In the genomic region with DNA sequence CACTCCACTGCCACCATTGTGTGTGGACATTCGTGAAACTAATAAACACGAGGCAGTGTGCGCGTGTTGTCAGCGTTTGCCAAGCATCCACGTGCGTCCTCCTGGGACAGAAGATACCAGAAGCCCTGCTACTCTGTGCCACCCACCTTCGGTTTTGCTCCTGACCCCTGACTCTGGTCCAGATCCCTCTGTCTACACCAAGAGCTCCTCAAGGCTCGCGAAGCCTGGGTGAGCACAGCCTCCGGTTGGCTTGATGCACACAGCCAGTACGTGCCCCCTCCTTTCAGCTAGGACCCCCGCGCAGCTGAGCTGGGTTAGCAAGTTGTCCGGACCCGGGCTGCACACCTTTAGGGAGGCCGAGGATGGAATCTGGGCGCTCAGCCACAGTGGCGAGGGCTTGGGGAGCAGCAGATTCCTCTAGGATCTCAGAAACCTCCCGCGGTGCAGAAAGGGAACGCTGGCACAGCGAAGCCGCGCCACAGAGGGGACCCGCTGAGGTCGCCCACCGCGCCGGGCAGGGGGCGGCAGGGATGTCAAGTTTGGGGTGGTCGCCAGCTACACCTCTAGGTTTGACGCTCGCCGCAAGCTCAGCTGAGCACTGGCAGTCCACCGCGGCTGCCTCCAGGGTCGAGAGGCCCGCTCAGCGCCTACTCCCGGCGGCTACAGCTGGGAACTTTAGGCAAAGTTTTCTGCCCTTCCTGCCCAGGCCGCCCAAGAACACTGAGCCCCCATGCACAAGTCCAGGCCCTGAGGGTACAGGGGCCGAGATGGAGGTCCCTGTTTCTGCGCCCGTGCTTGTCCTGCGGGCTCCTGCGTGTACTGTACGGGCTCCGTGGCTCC, we compare ENCODE assay signal across 8 mouse cellular contexts. TPM values are rescaled to one million over a fixed set of nuclear protein-coding genes. Genes with fewer than 3 reads are reported as not detected.
DNase-seq lines count a peak whose midpoint lies in the region; ATAC-seq lines count a peak whose summit lies in the region.

No protein-coding gene starts in this region.

- H3K27ac ChIP-seq in forebrain, embryonic 14.5 days (ENCODE audit: low read depth, low read length) = no peak overlapping the region

- DNase-seq in NIH3T3 (ENCODE audit: low read depth) = peak; percentile 63
- DNase-seq in adrenal gland, postnatal 4 days (ENCODE audit: low spot score in 2 of 2) = peak; percentile 11 to 30
- DNase-seq in forebrain, embryonic 14.5 days (ENCODE audit: low spot score) = peak; percentile 38
- DNase-seq in heart, postnatal 14 days = peak; percentile 64 to 71
- peak; percentile 70 to 80 for DNase-seq in kidney, postnatal 4 days
- DNase-seq in lung, postnatal 4 days = peak; percentile 62 to 68
- DNase-seq in right cerebral cortex, postnatal 10 days (ENCODE audit: low spot score in 2 of 2) = peak; percentile 31 to 44

- H3K9me3 ChIP-seq in forebrain, embryonic 14.5 days (replicated peaks; ENCODE audit: control insufficient read depth, low read length) = no peaks in the 10 kb centered on the region

- intact Hi-C loops in heart, postnatal 14 days (cut with DNase I) = loop anchor here (5.0 to 10.0 kb wide), 7 partner anchors 41 to 668 kb away; no protein-coding TSS in a partner anchor

- ATAC-seq in forebrain, embryonic 14.5 days = peak; percentile 0; the same call in 1 of the 2 replicates
- no peak for ATAC-seq in activated CD4-positive, CD25-positive, alpha-beta regulatory T cell, adult 4 months

- H3K4me2 ChIP-seq in forebrain, embryonic 14.5 days (ENCODE audit: low read length) = peak overlapping the region; percentile 96

- H3K4me1 ChIP-seq in forebrain, embryonic 14.5 days (ENCODE audit: control insufficient read depth, insufficient read depth, low read length) = peaks cover 4% of the 10 kb centered on the region

- WGBS in forebrain, embryonic 14.5 days = 3% methylated on average over 50 of the region's 50 CpGs

- H3K27me3 ChIP-seq in forebrain, embryonic 14.5 days (replicated peaks; ENCODE audit: control insufficient read depth, insufficient read depth, low read length) = peaks cover 9% of the 10 kb centered on the region

- H3K4me3 ChIP-seq in forebrain, embryonic 14.5 days (ENCODE audit: low read depth, low read length) = peak overlapping the region; percentile 60

- peak overlapping the region; percentile 74 for H3K9ac ChIP-seq in forebrain, embryonic 14.5 days (ENCODE audit: low read length)

- H3K36me3 ChIP-seq in forebrain, embryonic 14.5 days (ENCODE audit: control insufficient read depth, insufficient read depth, low read length) = no peaks in the 10 kb centered on the region

RNA-seq across cellular contexts. Expression of gene Ptprm, which starts 1.1 kb away (rescaled TPM):
- total RNA-seq in adrenal gland, postnatal 4 days (2021) = 10 to 100 TPM; 42.0 to 44.5 TPM
- polyA plus RNA-seq in forebrain, embryonic 14.5 days (2014; fragmentation: Nextera tagmentation; extraction: Ambion mirVana) = 8.0 and 9.8 TPM in 2 replicates
- 100 to 1,000 TPM; 100 to 104 TPM for total RNA-seq in heart, postnatal 14 days (2021)
- not detected for polyA plus RNA-seq in activated CD4-positive, CD25-positive, alpha-beta regulatory T cell, adult 4 months (2017; shearing (Covaris generic))

Comparison
In these comparisons a context has a peak if more than half of its experiments do, and no peak if none do; other contexts are left out.
1. DNase-seq: peak in every context shown above with its lines; median percentile 75 in kidney, postnatal 4 days; 68 in heart, postnatal 14 days; 65 in lung, postnatal 4 days; 63 in NIH3T3; 38 in forebrain, embryonic 14.5 days; 38 in right cerebral cortex, postnatal 10 days; 20 in adrenal gland, postnatal 4 days.